Mouse (Mus musculus) C2C12 (cell line): ENCODE results near the gene Olfml3. TPM values are rescaled to one million over a fixed set of nuclear protein-coding genes. Genes with fewer than 3 reads are reported as not detected.

ENCODE experiments used
- H3K27me3 ChIP-seq: one replicate; pipeline ENCODE4 v1.6.1; 2011; ENCODE audit not compliant: control insufficient read depth, insufficient read depth, insufficient read length
- H3K36me3 ChIP-seq: one replicate; pipeline ENCODE4 v1.6.1; 2011; ENCODE audit not compliant: control insufficient read depth, insufficient read depth
- H3K4me3 ChIP-seq: one replicate; pipeline ENCODE4 v1.5.1; 2011; ENCODE audit warnings: mild to moderate bottlenecking, control low read depth; ENCODE audit not compliant: poor library complexity, insufficient read depth, severe bottlenecking
- H3K79me2 ChIP-seq: one replicate; pipeline ENCODE4 v1.6.1; 2011; ENCODE audit not compliant: control insufficient read depth, insufficient read depth
- H3K79me3 ChIP-seq: one replicate; pipeline ENCODE4 v1.6.1; 2011; ENCODE audit warnings: low read depth, control low read depth
- H3ac ChIP-seq: one replicate; pipeline ENCODE3; 2011; ENCODE audit warnings: low read depth; ENCODE audit not compliant: control insufficient read depth, insufficient read length
- CEBPB ChIP-seq: IDR thresholded peaks from one replicate; pipeline ENCODE4 v1.6.1; 2011; ENCODE audit warnings: low read depth, mild to moderate bottlenecking, control low read depth, moderate library complexity
- CTCF ChIP-seq: IDR thresholded peaks from one replicate; pipeline ENCODE4 v1.5.1; 2011; ENCODE audit not compliant: control insufficient read depth, insufficient read depth, insufficient read length
- FOSL1 ChIP-seq: IDR thresholded peaks from one replicate; pipeline ENCODE4 v1.8.0; 2011; ENCODE audit warnings: mild to moderate bottlenecking, low read length; ENCODE audit not compliant: poor library complexity, insufficient read depth, severe bottlenecking
- MAX ChIP-seq: IDR thresholded peaks from one replicate; pipeline ENCODE4 v1.6.1; 2011; ENCODE audit warnings: mild to moderate bottlenecking, control low read depth
- MYOD1 ChIP-seq: IDR thresholded peaks from one replicate; pipeline ENCODE4 v1.6.1; 2011; ENCODE audit warnings: low read depth; ENCODE audit not compliant: control insufficient read depth, insufficient read length
- MYOG ChIP-seq: IDR thresholded peaks from one replicate; pipeline ENCODE4 v1.6.1; 2011; ENCODE audit not compliant: control insufficient read depth, insufficient read length; ENCODE audit errors: extremely low read depth
- USF1 ChIP-seq: IDR thresholded peaks from one replicate; pipeline ENCODE4 v1.6.1; 2011; ENCODE audit warnings: low read depth, mild to moderate bottlenecking, control low read depth, moderate library complexity
- polyA plus RNA-seq: library from polyadenylated mRNA; unstranded; fragments of >200 nt; fragmentation: generic; extraction: Trizol; gene quantifications from one replicate; pipeline ENCODE4 v1.2.1, GENCODE M21; 2012; ENCODE audit warnings: missing spikeins

Olfml3 gene
- polyA plus RNA-seq, 1 experiment = 7.5 TPM

GRCm38 (mm10) chr3:103751558-103751957 lies 13.8 kb upstream of the Olfml3 start:
- no peak overlapping the region for H3K4me3 ChIP-seq
- TF ChIP-seq MAX (no peak), MYOG (no peak), MYOD1 (no peak), CTCF (no peak), FOSL1 (no peak), CEBPB (no peak), USF1 (no peak)

GRCm38 (mm10) chr3:103746711-103747110 lies 8.9 kb upstream of the Olfml3 start:
- no peak for TF ChIP-seq CTCF
- TF ChIP-seq MAX = no peak
- no peak for TF ChIP-seq FOSL1
- no peak for TF ChIP-seq MYOD1
- no peak for TF ChIP-seq MYOG
- no peak for TF ChIP-seq CEBPB
- no peak for TF ChIP-seq USF1
- H3K79me2 ChIP-seq = no peaks in the 10 kb centered on the region
- H3K36me3 ChIP-seq = peaks cover 82% of the 10 kb centered on the region

More at GRCm38 (mm10) chr3:103751558-103751957, 13.8 kb upstream of the Olfml3 start:
- Histone ChIP-seq H3K79me2 (no peaks in the 10 kb centered on the region), H3K27me3 (no peaks in the 10 kb centered on the region), H3ac (no peak overlapping the region), H3K79me3 (no peaks in the 10 kb centered on the region), H3K36me3 (peaks cover 85% of the 10 kb centered on the region)

GRCm38 (mm10) chr3:103745001-103745770 lies 7.4 kb upstream of the Olfml3 start:
- H3K4me3 ChIP-seq = no peak overlapping the region
- H3K36me3 ChIP-seq = peaks cover 72% of the 10 kb centered on the region
- no peaks in the 10 kb centered on the region for H3K79me3 ChIP-seq
- H3K27me3 ChIP-seq = no peaks in the 10 kb centered on the region
- TF ChIP-seq MAX = no peak
- TF ChIP-seq FOSL1 = no peak
- no peak for TF ChIP-seq MYOG
- no peak for TF ChIP-seq MYOD1
- TF ChIP-seq CTCF = no peak
- TF ChIP-seq USF1 = no peak
- no peak for TF ChIP-seq CEBPB
- no peak overlapping the region for H3ac ChIP-seq
- no peaks in the 10 kb centered on the region for H3K79me2 ChIP-seq

More at GRCm38 (mm10) chr3:103746711-103747110, 8.9 kb upstream of the Olfml3 start:
- no peak overlapping the region for H3K4me3 ChIP-seq
- no peaks in the 10 kb centered on the region for H3K79me3 ChIP-seq
- no peak overlapping the region for H3ac ChIP-seq
- no peaks in the 10 kb centered on the region for H3K27me3 ChIP-seq

GRCm38 (mm10) chr3:103743208-103743607 lies 5.4 kb upstream of the Olfml3 start:
- TF ChIP-seq USF1 (no peak), CTCF (no peak), FOSL1 (no peak), MAX (no peak)

GRCm38 (mm10) chr3:103740342-103740741 lies 2.5 kb upstream of the Olfml3 start:
- Histone ChIP-seq H3K36me3 (peaks cover 28% of the 10 kb centered on the region), H3K79me3 (peaks cover 2% of the 10 kb centered on the region), H3K27me3 (no peaks in the 10 kb centered on the region), H3K79me2 (peaks cover 8% of the 10 kb centered on the region), H3K4me3 (no peak overlapping the region), H3ac (no peak overlapping the region)
- TF ChIP-seq CEBPB (no peak), MAX (no peak), MYOD1 (no peak), FOSL1 (no peak), CTCF (no peak), MYOG (no peak), USF1 (no peak)

More at GRCm38 (mm10) chr3:103743208-103743607, 5.4 kb upstream of the Olfml3 start:
- Histone ChIP-seq H3K36me3 (peaks cover 56% of the 10 kb centered on the region), H3K79me3 (no peaks in the 10 kb centered on the region), H3K27me3 (no peaks in the 10 kb centered on the region), H3K79me2 (no peaks in the 10 kb centered on the region), H3K4me3 (no peak overlapping the region), H3ac (no peak overlapping the region)

GRCm38 (mm10) chr3:103739329-103739728 lies 1.5 kb upstream of the Olfml3 start, which contains the start of gene Gm10964:
Gene Gm10964 (plus strand): TSS chr3:103739366.
- Histone ChIP-seq H3ac (no peak within 1 kb of the TSS), H3K4me3 (no peak within 1 kb of the TSS), H3K27me3 (no peaks in the 10 kb centered on the region), H3K36me3 (peaks cover 20% of the 10 kb centered on the region), H3K79me3 (peaks cover 2% of the 10 kb centered on the region), H3K79me2 (peaks cover 8% of the 10 kb centered on the region)
- TF ChIP-seq USF1 = no peak
